Mouse (Mus musculus): Measurements from ENCODE around the gene Hdac10. TPM values are rescaled to one million over a fixed set of nuclear protein-coding genes. Genes with fewer than 3 reads are reported as not detected.

The Hdac10 gene
- polyA plus RNA-seq, 2 experiments = 5.3 to 8.1 TPM

DNA sequence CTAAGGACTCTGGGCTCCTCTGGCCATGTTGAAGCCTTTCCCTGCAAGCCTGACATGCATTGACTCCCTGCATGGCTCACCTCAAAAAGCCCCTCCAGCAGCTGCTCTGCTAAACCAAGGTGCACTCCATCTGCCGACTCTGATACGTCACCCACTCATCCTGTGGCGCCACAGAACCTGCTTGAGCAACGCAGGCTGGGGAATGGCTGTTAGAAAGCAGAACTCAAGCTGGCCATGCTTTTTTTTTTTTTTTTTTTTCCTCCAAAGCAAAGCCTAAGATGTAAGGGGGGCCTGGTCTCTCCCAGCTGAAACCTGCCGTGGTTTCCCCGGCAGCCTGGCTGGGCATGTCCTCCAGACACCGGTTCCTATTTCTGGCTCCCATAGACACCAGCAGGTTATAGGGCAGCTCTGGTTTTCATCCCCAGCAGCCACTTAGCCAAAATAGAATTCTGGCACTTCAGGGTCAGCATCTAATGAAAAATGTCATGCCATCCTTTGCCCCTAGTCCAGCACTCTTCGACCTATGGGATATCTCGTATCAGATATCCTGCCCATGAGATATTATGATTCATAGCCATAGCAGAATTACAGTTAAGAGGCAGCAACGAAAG is 54.4 kb downstream of the Hdac10 start:
- Histone ChIP-seq H3K4me2 (ENCODE audit: low read depth) (no peak overlapping the region), H3K4me3 (ENCODE audit: insufficient read depth in 1 of 2, low read depth in 2 of 2, low read length in 2 of 2) (no peak overlapping the region), H3K9ac (replicated peaks) (no peak overlapping the region), H3K4me1 (replicated peaks; ENCODE audit: control insufficient read depth in 2 of 2, insufficient read depth in 2 of 2, low read length in 1 of 2) (peaks cover 11 to 16% of the 10 kb centered on the region in 2 experiments), H3K27me3 (ENCODE audit: control insufficient read depth, insufficient read depth, low read length) (no peaks in the 10 kb centered on the region), H3K9me3 (ENCODE audit: control insufficient read depth, low read length) (no peaks in the 10 kb centered on the region), H3K27ac (no peak overlapping the region), H3K36me3 (replicated peaks; ENCODE audit: control insufficient read depth, insufficient read depth, low read depth) (no peaks in the 10 kb centered on the region)
- DNase-seq (ENCODE audit: low read depth in 3 of 3, low spot score in 3 of 3) = no peak
- no peak for ATAC-seq (ENCODE audit: insufficient read depth)
- TF ChIP-seq CTCF (IDR thresholded peaks at IDR 0.05; ENCODE audit: low read depth) (no peak), EP300 (IDR thresholded peaks at IDR 0.05; ENCODE audit: low read depth) (no peak)
- WGBS (ENCODE audit: insufficient replicate concordance) = 41% methylated on average over 10 of the region's 10 CpGs

Small RNA genes within 50 kb of the gene (microRNA-seq; reads per million reads assigned to microRNA genes)
- gene Mir7118 = not detected

Other genes with a start within 250 kb of the Hdac10 start
- gene Ttll8, start 174.3 kb downstream of the Hdac10 start, polyA plus RNA-seq (2012; rRNA removed) = not detected in 2 replicates
- gene Ttll8, start 174.3 kb downstream of the Hdac10 start, polyA plus RNA-seq (2014; fragmentation: Nextera tagmentation; extraction: Ambion mirVana) = not detected in 2 replicates
- gene Mlc1, start 149.7 kb downstream of the Hdac10 start, polyA plus RNA-seq (2012; rRNA removed) = 0.02 TPM in 1 of 2 replicates, not detected in the other
- 0.13 TPM in 1 of 2 replicates, not detected in the other for gene Mlc1, start 149.7 kb downstream of the Hdac10 start, polyA plus RNA-seq (2014; fragmentation: Nextera tagmentation; extraction: Ambion mirVana)
- gene Mov10l1, start 145.8 kb downstream of the Hdac10 start, polyA plus RNA-seq (2012; rRNA removed) = not detected in 2 replicates
- not detected in 2 replicates for gene Mov10l1, start 145.8 kb downstream of the Hdac10 start, polyA plus RNA-seq (2014; fragmentation: Nextera tagmentation; extraction: Ambion mirVana)
- gene Panx2, start 69.0 kb downstream of the Hdac10 start, polyA plus RNA-seq (2012; rRNA removed) = 0.01 TPM in 2 replicates
- gene Panx2, start 69.0 kb downstream of the Hdac10 start, polyA plus RNA-seq (2014; fragmentation: Nextera tagmentation; extraction: Ambion mirVana) = not detected in 2 replicates
- 8.3 and 8.4 TPM in 2 replicates for gene Trabd, start 53.6 kb downstream of the Hdac10 start, polyA plus RNA-seq (2012; rRNA removed)
- 13.0 and 13.7 TPM in 2 replicates for gene Trabd, start 53.6 kb downstream of the Hdac10 start, polyA plus RNA-seq (2014; fragmentation: Nextera tagmentation; extraction: Ambion mirVana)
- 8.9 TPM in 2 replicates for gene Selenoo, start 39.6 kb downstream of the Hdac10 start, polyA plus RNA-seq (2012; rRNA removed)
- gene Selenoo, start 39.6 kb downstream of the Hdac10 start, polyA plus RNA-seq (2014; fragmentation: Nextera tagmentation; extraction: Ambion mirVana) = 7.4 and 9.0 TPM in 2 replicates
- gene Tubgcp6, start 5.6 kb downstream of the Hdac10 start, polyA plus RNA-seq (2012; rRNA removed) = 12.0 and 13.6 TPM in 2 replicates
- gene Tubgcp6, start 5.6 kb downstream of the Hdac10 start, polyA plus RNA-seq (2014; fragmentation: Nextera tagmentation; extraction: Ambion mirVana) = 6.3 and 7.7 TPM in 2 replicates
- 1.7 and 1.8 TPM in 2 replicates for gene Mapk12, start 12.0 kb upstream of the Hdac10 start, polyA plus RNA-seq (2012; rRNA removed)
- gene Mapk12, start 12.0 kb upstream of the Hdac10 start, polyA plus RNA-seq (2014; fragmentation: Nextera tagmentation; extraction: Ambion mirVana) = 1.1 TPM in 2 replicates
- gene Mapk11, start 20.9 kb upstream of the Hdac10 start, polyA plus RNA-seq (2012; rRNA removed) = 0.84 TPM in 2 replicates
- 0.49 and 0.83 TPM in 2 replicates for gene Mapk11, start 20.9 kb upstream of the Hdac10 start, polyA plus RNA-seq (2014; fragmentation: Nextera tagmentation; extraction: Ambion mirVana)
- gene Plxnb2, start 52.1 kb upstream of the Hdac10 start, polyA plus RNA-seq (2012; rRNA removed) = 21.6 and 23.7 TPM in 2 replicates
- 16.4 and 18.3 TPM in 2 replicates for gene Plxnb2, start 52.1 kb upstream of the Hdac10 start, polyA plus RNA-seq (2014; fragmentation: Nextera tagmentation; extraction: Ambion mirVana)
- 4.5 TPM in 2 replicates for gene Dennd6b, start 67.8 kb upstream of the Hdac10 start, polyA plus RNA-seq (2012; rRNA removed)
- 1.6 and 2.4 TPM in 2 replicates for gene Dennd6b, start 67.8 kb upstream of the Hdac10 start, polyA plus RNA-seq (2014; fragmentation: Nextera tagmentation; extraction: Ambion mirVana)
- gene Ppp6r2, start 82.9 kb upstream of the Hdac10 start, polyA plus RNA-seq (2012; rRNA removed) = 11.6 and 15.3 TPM in 2 replicates
- 17.7 and 19.5 TPM in 2 replicates for gene Ppp6r2, start 82.9 kb upstream of the Hdac10 start, polyA plus RNA-seq (2014; fragmentation: Nextera tagmentation; extraction: Ambion mirVana)
- gene Sbf1, start 186.6 kb upstream of the Hdac10 start, polyA plus RNA-seq (2012; rRNA removed) = 20.8 and 29.3 TPM in 2 replicates
- gene Sbf1, start 186.6 kb upstream of the Hdac10 start, polyA plus RNA-seq (2014; fragmentation: Nextera tagmentation; extraction: Ambion mirVana) = 17.8 and 23.5 TPM in 2 replicates
- gene Adm2, start 194.0 kb upstream of the Hdac10 start, polyA plus RNA-seq (2012; rRNA removed) = 2.5 and 2.7 TPM in 2 replicates
- 1.2 and 1.6 TPM in 2 replicates for gene Adm2, start 194.0 kb upstream of the Hdac10 start, polyA plus RNA-seq (2014; fragmentation: Nextera tagmentation; extraction: Ambion mirVana)
- gene Miox, start 205.7 kb upstream of the Hdac10 start, polyA plus RNA-seq (2012; rRNA removed) = 9.7 and 11.2 TPM in 2 replicates
- gene Miox, start 205.7 kb upstream of the Hdac10 start, polyA plus RNA-seq (2014; fragmentation: Nextera tagmentation; extraction: Ambion mirVana) = 10.2 and 10.8 TPM in 2 replicates
- 12.3 and 15.1 TPM in 2 replicates for gene Lmf2, start 227.0 kb upstream of the Hdac10 start, polyA plus RNA-seq (2012; rRNA removed)
- gene Lmf2, start 227.0 kb upstream of the Hdac10 start, polyA plus RNA-seq (2014; fragmentation: Nextera tagmentation; extraction: Ambion mirVana) = 17.2 and 18.9 TPM in 2 replicates
- gene Ncaph2, start 227.0 kb upstream of the Hdac10 start, polyA plus RNA-seq (2012; rRNA removed) = 63.8 and 77.0 TPM in 2 replicates
- 104 and 106 TPM in 2 replicates for gene Ncaph2, start 227.0 kb upstream of the Hdac10 start, polyA plus RNA-seq (2014; fragmentation: Nextera tagmentation; extraction: Ambion mirVana)
- 9.8 and 10.7 TPM in 2 replicates for gene Sco2, start 245.1 kb upstream of the Hdac10 start, polyA plus RNA-seq (2012; rRNA removed)
- gene Sco2, start 245.1 kb upstream of the Hdac10 start, polyA plus RNA-seq (2014; fragmentation: Nextera tagmentation; extraction: Ambion mirVana) = 2.8 and 4.4 TPM in 2 replicates
- 0.70 and 0.88 TPM in 2 replicates for gene Tymp, start 248.3 kb upstream of the Hdac10 start, polyA plus RNA-seq (2012; rRNA removed)
- 0.40 and 0.56 TPM in 2 replicates for gene Tymp, start 248.3 kb upstream of the Hdac10 start, polyA plus RNA-seq (2014; fragmentation: Nextera tagmentation; extraction: Ambion mirVana)

Data from liver, embryonic 14.5 days (tissue).